Mouse (Mus musculus) kidney, adult 2 months (tissue): ENCODE measurements around the gene Rnf207.

ENCODE experiments used
- CTCF ChIP-seq: fragments of 200-500 bp; conservative IDR thresholded peaks from 2 replicates; pipeline ENCODE4 v1.5.1; 2011; ENCODE audit warnings: low read depth, mild to moderate bottlenecking, control low read depth, low read length, moderate library complexity, mixed read lengths; ENCODE audit not compliant: insufficient read depth, insufficient read length
- POLR2A ChIP-seq: fragments of 200-500 bp; IDR thresholded peaks from one replicate; pipeline ENCODE4 v1.6.1; 2011; ENCODE audit warnings: low read depth, low read length, control low read depth

DNA sequence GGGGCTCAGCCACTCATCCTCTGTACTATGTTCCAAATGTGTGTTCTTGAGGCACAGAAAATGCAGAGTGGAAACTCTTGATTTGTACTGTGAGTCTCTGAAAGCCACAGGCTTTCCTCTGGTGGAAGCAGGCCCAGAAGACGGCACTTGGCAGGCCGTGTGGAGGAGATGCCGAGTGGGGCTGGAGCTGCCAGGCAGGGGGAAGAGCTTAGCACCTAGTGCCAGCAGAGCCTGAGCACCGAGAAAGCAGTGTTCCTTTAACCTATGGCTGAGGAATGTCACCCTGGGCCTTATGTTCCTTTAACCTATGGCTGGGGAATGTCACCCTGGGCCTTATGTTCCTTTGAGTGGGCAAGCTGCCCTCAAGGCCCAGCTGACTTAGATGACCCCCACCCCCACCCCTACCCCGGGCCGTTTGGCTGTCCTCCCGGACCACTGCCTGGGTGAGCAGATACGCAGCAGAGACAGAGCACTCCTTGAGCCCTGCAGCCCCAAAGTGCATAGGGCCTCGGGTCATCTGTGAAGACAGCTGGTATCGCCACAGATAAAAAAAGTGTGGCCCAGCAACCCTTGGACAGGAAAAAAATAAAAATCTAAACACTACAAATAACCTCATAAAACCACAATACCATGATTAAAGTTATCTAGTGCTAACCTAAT lies 52.4 kb downstream of the Rnf207 start:
- TF ChIP-seq POLR2A (no peak), CTCF (no peak)
